Mouse (Mus musculus) midbrain, embryonic 13.5 days (tissue): ENCODE measurements at regions not wholly inside any gene's neighbourhood (a gene's known extent, or its start where the extent isn't known, plus 50 kb on each side); places are given as distances from the start of the nearest gene placed in this dataset.

ENCODE experiments used
- ATAC-seq: fragments of 200-750 bp; cut with Nextera tagmentation; 2 replicates; pipeline ENCODE4 v1.8.0; 2017; ENCODE audit warnings: mild to moderate bottlenecking, moderate TSS enrichment, moderate library complexity
- H3K27ac ChIP-seq: fragments of 300-500 bp; sonication (generic); 2 replicates; pipeline ENCODE4 v1.5.1; 2015; ENCODE audit warnings: inconsistent platforms, mild to moderate bottlenecking, moderate library complexity
- H3K27me3 ChIP-seq: fragments of 300-500 bp; sonication (generic); 2 replicates; pipeline ENCODE4 v1.6.1; 2015; ENCODE audit warnings: mild to moderate bottlenecking, inconsistent platforms
- H3K36me3 ChIP-seq: fragments of 300-500 bp; sonication (generic); 2 replicates; pipeline ENCODE4 v1.6.1; 2015; ENCODE audit warnings: mild to moderate bottlenecking, inconsistent platforms
- H3K4me1 ChIP-seq: fragments of 300-500 bp; sonication (generic); replicated peaks from 2 replicates; pipeline ENCODE4 v1.6.1; 2015; ENCODE audit warnings: inconsistent platforms
- H3K4me2 ChIP-seq: fragments of 300-500 bp; sonication (generic); replicated peaks from 2 replicates; pipeline ENCODE4 v1.6.1; 2015; ENCODE audit warnings: moderate library complexity, mild to moderate bottlenecking, inconsistent platforms
- H3K4me3 ChIP-seq: fragments of 300-500 bp; sonication (generic); replicated peaks from 2 replicates; pipeline ENCODE4 v1.5.1; 2015; ENCODE audit warnings: mild to moderate bottlenecking, inconsistent platforms
- H3K9ac ChIP-seq: fragments of 300-500 bp; sonication (generic); replicated peaks from 2 replicates; pipeline ENCODE4 v1.6.1; 2015; ENCODE audit warnings: mild to moderate bottlenecking, inconsistent platforms
- H3K9me3 ChIP-seq: fragments of 300-500 bp; sonication (generic); 2 replicates; pipeline ENCODE4 v1.6.1; 2016; ENCODE audit warnings: mild to moderate bottlenecking, inconsistent platforms
- WGBS: fragments of 180-500 bp; shearing (Covaris S2); methylation state at CpG from one replicate; pipeline ENCODE4 v1.1.7; 2015; 5-methylcytosine and 5-hydroxymethylcytosine counted together

DNA sequence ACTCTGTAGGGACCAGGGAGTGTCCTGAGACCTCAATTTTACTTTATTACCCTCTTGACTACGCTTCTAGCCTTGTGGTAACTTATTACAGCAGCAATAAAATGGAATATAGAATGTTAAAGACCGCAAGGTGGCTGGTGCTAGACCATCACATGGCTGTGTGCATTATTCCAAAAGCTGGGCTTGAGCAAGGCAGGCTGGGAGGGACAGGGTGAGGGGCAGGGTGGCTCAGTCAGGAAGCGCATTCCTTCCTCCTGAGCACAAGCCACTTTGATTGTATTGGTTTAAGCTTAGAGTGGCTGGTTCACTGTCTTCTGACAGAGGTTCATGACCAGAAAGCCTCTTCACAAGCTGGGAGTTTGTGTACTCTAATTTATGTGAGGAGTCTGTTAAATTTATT lies 74.6 kb upstream of the Pgrmc2 start:
- Histone ChIP-seq H3K4me1 (peaks cover 2% of the 10 kb centered on the region; the same call in 1 of the 2 replicates), H3K4me3 (no peak overlapping the region), H3K36me3 (no peaks in the 10 kb centered on the region), H3K27ac (no peak overlapping the region), H3K4me2 (no peak overlapping the region), H3K9ac (no peak overlapping the region), H3K9me3 (no peaks in the 10 kb centered on the region), H3K27me3 (no peaks in the 10 kb centered on the region)
- 95% methylated on average over 3 of the region's 3 CpGs for WGBS
- no peak for ATAC-seq

DNA sequence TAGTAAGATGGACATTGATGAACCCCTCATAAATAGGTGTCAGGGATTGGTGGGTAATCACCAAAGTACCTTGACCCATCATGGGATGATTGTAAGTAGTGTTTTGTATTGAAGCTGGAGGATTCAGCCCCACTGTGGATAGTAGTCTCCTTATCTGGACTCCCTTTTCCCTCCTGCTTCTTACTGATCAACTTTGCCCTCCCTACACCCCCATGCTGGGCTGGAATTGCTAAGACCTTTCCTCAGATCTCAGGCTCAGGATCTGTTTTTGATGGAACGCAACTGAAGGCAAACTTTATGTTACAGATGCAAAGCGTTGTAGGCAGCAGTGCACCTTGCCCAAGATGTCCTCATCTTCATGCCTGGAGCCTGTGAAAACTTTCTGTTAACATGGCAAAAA lies 73.7 kb upstream of the Pgrmc2 start:
- H3K4me1 ChIP-seq: peaks cover 2% of the 10 kb centered on the region; the same call in 1 of the 2 replicates
- no peak overlapping the region for H3K27ac ChIP-seq
- no peak overlapping the region for H3K9ac ChIP-seq
- no peaks in the 10 kb centered on the region for H3K9me3 ChIP-seq
- WGBS: 97% methylated on average over 2 of the region's 2 CpGs
- no peak overlapping the region for H3K4me2 ChIP-seq
- no peak for ATAC-seq
- H3K36me3 ChIP-seq: no peaks in the 10 kb centered on the region
- H3K27me3 ChIP-seq: no peaks in the 10 kb centered on the region
- H3K4me3 ChIP-seq: no peak overlapping the region

DNA sequence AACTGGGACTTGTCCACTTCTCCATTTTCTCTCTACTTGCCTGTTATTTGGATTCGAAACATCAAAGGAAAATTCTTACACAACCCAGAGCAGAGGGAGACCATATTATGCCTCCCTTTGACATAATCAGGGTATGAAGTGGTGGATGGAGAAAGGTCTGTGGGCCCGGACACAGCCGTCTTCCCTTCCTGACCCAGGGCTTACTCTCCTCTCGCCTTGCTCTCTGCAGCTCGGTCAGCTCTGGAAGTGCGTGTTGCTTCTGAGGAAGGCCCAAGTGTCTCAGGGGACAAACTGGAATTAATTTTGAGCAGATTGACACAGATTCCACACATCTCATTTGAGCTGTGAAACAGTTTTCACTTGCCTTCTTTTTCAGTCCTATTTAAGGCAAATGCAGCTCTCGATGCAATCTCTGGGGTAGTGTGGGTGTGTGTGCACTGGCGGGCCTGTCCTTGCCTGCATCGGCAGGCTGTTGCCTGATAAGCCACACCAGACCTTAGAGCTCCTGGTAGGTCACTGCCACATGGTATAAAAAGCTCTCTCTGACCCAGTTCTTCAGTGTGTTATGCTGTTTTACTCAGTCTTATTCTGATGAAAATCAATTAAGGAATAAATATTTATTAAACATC lies 72.4 kb upstream of the Pgrmc2 start:
- no peak overlapping the region for H3K27ac ChIP-seq

DNA sequence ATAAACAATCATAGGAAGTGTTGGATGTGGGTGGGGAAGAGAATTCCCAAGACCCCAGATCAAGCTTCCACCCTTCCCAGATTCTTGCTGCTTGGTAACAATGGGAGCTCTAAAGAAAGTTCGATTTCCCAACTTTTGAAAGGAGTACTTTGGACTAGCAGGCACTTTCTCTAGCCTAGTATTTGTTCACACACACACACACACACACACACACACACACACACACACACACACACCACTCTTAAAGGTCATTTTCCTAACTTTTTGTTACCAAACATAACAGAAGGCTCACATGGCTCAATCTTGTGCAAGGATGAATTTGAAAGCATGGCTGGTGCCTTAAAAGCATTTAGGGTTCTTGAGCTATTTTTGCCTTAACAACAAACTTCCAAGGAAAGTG lies 71.6 kb upstream of the Pgrmc2 start:
- Histone ChIP-seq H3K4me3 (no peak overlapping the region), H3K9me3 (no peaks in the 10 kb centered on the region), H3K4me2 (no peak overlapping the region), H3K27ac (no peak overlapping the region), H3K27me3 (no peaks in the 10 kb centered on the region), H3K9ac (no peak overlapping the region), H3K36me3 (no peaks in the 10 kb centered on the region), H3K4me1 (peaks cover 2% of the 10 kb centered on the region; the same call in 1 of the 2 replicates)
- 69% methylated on average over 1 of the region's 1 CpGs for WGBS
- no peak for ATAC-seq

More for the DNA sequence above, 72.4 kb upstream of the Pgrmc2 start:
- Histone ChIP-seq H3K9me3 (no peaks in the 10 kb centered on the region), H3K4me2 (no peak overlapping the region), H3K4me3 (no peak overlapping the region), H3K36me3 (no peaks in the 10 kb centered on the region), H3K27me3 (no peaks in the 10 kb centered on the region), H3K9ac (no peak overlapping the region), H3K4me1 (peaks cover 2% of the 10 kb centered on the region; the same call in 1 of the 2 replicates)
- ATAC-seq: 0 out of 2 replicates have a peak, but pooled peaks have one; percentile 43
- 66% methylated on average over 9 of the region's 9 CpGs for WGBS

DNA sequence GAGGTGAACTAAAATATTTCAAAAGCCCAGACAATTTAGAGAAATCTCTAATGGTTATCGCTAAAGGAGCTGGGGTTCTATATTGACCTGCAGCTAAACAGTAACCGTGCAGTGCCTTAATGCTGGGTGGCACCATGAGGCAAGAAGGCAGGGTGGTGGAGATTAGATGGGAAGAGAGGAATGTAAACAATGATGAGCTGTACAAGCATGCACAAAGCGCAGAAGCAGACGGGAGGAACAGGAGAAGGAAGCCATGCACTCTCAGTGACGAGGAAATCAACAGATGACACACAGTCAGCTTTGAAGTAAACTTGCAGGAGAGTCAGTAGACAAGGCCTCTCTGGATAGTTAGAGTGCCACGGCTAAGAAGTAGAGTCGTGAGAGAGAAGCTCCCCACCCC lies 69.1 kb upstream of the Pgrmc2 start:
- WGBS: 86% methylated on average over 7 of the region's 7 CpGs

DNA sequence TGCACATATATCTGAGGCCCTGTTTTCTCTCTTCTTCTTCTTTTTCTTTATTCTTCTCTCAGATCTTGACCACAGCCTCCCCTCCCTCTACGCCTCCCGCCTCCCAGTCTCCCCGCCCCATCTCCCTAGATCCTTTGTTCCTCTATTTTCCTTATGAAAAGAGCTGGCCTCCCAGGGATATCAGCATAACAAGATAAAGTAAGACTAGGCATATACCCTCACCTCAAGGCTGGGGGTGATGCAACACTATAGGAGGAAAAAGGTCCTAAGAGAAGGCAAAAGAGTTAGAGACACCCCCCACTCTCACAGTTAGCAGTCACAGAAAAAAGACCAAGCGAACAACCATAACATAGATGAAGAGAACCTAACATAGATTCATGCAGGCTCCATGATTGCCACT lies 57.5 kb upstream of the Pgrmc2 start:
- Histone ChIP-seq H3K4me2 (no peak overlapping the region), H3K27me3 (no peaks in the 10 kb centered on the region), H3K9ac (no peak overlapping the region), H3K9me3 (no peaks in the 10 kb centered on the region), H3K27ac (no peak overlapping the region), H3K4me1 (no peaks in the 10 kb centered on the region), H3K36me3 (no peaks in the 10 kb centered on the region), H3K4me3 (no peak overlapping the region)
- WGBS: 84% methylated on average over 4 of the region's 4 CpGs
- ATAC-seq: no peak

More for the DNA sequence above, 69.1 kb upstream of the Pgrmc2 start:
- Histone ChIP-seq H3K36me3 (no peaks in the 10 kb centered on the region), H3K4me3 (no peak overlapping the region), H3K27me3 (no peaks in the 10 kb centered on the region), H3K4me1 (peaks cover 2% of the 10 kb centered on the region; the same call in 1 of the 2 replicates), H3K27ac (no peak overlapping the region), H3K9me3 (no peaks in the 10 kb centered on the region), H3K9ac (no peak overlapping the region), H3K4me2 (no peak overlapping the region)
- ATAC-seq: no peak

DNA sequence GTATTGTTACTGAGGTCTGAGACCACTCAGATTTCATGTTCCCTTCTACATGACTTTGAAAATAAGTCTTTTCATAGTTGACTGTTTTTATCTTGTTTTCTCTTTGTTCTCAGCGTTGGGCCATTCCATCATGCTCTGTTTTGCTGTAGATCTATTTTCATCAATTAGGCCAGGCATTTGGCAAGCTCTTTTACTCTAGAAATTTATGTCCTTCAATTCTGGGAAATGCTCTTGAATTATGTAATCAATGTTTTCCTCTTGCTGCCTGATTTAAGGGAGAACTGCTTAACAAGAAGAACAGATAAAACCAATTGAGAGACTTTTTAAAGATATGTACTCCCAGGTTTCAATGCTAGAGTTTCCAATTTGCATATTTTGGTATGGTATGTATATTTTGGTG lies 55.1 kb upstream of the Pgrmc2 start:
- Histone ChIP-seq H3K4me2 (no peak overlapping the region), H3K27ac (no peak overlapping the region), H3K4me3 (no peak overlapping the region), H3K9ac (no peak overlapping the region), H3K27me3 (no peaks in the 10 kb centered on the region), H3K36me3 (no peaks in the 10 kb centered on the region), H3K4me1 (no peaks in the 10 kb centered on the region), H3K9me3 (no peaks in the 10 kb centered on the region)
- ATAC-seq: no peak
- 92% methylated on average over 1 of the region's 1 CpGs for WGBS

DNA sequence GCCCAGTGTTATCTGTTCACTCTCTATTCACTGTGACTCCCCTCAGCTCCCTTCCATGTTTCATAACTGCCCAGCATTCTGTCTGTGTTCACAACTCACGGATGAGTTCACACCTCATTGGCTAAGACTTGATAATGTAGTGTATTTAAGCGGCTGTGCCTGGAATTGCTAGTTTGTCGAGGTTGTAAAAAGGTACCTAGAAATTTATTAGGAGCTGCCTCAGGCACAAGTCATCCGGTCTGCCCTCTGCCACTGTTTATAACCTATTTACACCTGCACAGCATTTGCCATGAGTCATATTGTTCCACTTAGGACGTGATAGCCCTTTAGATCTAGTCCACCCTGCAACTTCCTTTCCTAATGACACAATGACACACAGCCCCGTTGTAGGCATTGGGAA lies 50.0 kb upstream of the Pgrmc2 start:
- Histone ChIP-seq H3K27me3 (no peaks in the 10 kb centered on the region), H3K36me3 (no peaks in the 10 kb centered on the region), H3K9me3 (no peaks in the 10 kb centered on the region), H3K27ac (no peak overlapping the region), H3K4me3 (no peak overlapping the region), H3K4me2 (no peak overlapping the region), H3K4me1 (no peaks in the 10 kb centered on the region), H3K9ac (no peak overlapping the region)
- 92% methylated on average over 6 of the region's 6 CpGs for WGBS
- ATAC-seq: no peak
